Mouse (Mus musculus) neural tube, embryonic 13.5 days (tissue): ENCODE results near the gene Eral1. TPM values are rescaled to one million over a fixed set of nuclear protein-coding genes. Genes with fewer than 3 reads are reported as not detected.

Experiments
- ATAC-seq: fragments of 200-750 bp; cut with Nextera tagmentation; 2 replicates; pipeline ENCODE4 v1.8.0; 2017; ENCODE audit warnings: low read depth, mild to moderate bottlenecking, moderate TSS enrichment, moderate library complexity
- H3K27ac ChIP-seq: fragments of 300-500 bp; sonication (generic); replicated peaks from 2 replicates; pipeline ENCODE4 v1.5.1; 2015; ENCODE audit warnings: moderate library complexity, mild to moderate bottlenecking, inconsistent platforms
- H3K27me3 ChIP-seq: fragments of 300-500 bp; sonication (generic); 2 replicates; pipeline ENCODE4 v1.6.1; 2015; ENCODE audit warnings: mild to moderate bottlenecking, inconsistent platforms
- H3K36me3 ChIP-seq: fragments of 300-500 bp; sonication (generic); 2 replicates; pipeline ENCODE4 v1.6.1; 2015; ENCODE audit warnings: mild to moderate bottlenecking, inconsistent platforms
- H3K4me1 ChIP-seq: fragments of 300-500 bp; sonication (generic); replicated peaks from 2 replicates; pipeline ENCODE4 v1.6.1; 2015; ENCODE audit warnings: inconsistent platforms
- H3K4me2 ChIP-seq: fragments of 300-500 bp; sonication (generic); 2 replicates; pipeline ENCODE4 v1.6.1; 2015; ENCODE audit warnings: inconsistent platforms, mild to moderate bottlenecking, moderate library complexity
- H3K4me3 ChIP-seq: fragments of 300-500 bp; sonication (generic); 2 replicates; pipeline ENCODE4 v1.5.1; 2015; ENCODE audit warnings: mild to moderate bottlenecking, inconsistent platforms
- H3K9ac ChIP-seq: fragments of 300-500 bp; sonication (generic); 2 replicates; pipeline ENCODE4 v1.6.1; 2015; ENCODE audit warnings: moderate library complexity, mild to moderate bottlenecking, inconsistent platforms
- H3K9me3 ChIP-seq: fragments of 300-500 bp; sonication (generic); 2 replicates; pipeline ENCODE4 v1.6.1; 2016; ENCODE audit warnings: inconsistent platforms
- WGBS: fragments of 180-500 bp; shearing (Covaris S2); methylation state at CpG from one replicate; pipeline ENCODE4 v1.1.7; 2015; 5-methylcytosine and 5-hydroxymethylcytosine counted together
- microRNA counts: library from miRNA; unstranded; fragments of <30 nt; microRNA quantifications from one replicate; lab custom pipeline; 2016
- microRNA-seq: library from miRNA; unstranded; fragments of <30 nt; microRNA quantifications from one replicate; pipeline ENCODE4, GENCODE M21; 2016
- polyA plus RNA-seq: library from polyadenylated mRNA; unstranded; fragments of >200 nt; fragmentation: Nextera tagmentation; extraction: Ambion mirVana; gene quantifications from 2 replicates; pipeline ENCODE4 v1.2.1, GENCODE M21; 2015

Eral1 gene
- polyA plus RNA-seq, 1 experiment from 2014 or later = 29.8 TPM

GRCm38 (mm10) chr11:78031389-78031788 lies 48.8 kb downstream of the Eral1 start:
- Histone ChIP-seq H3K27ac (peak overlapping the region; percentile 93; the same call in 1 of the 2 replicates), H3K4me2 (peak overlapping the region; percentile 69), H3K36me3 (peaks cover 47% of the 10 kb centered on the region), H3K27me3 (no peaks in the 10 kb centered on the region), H3K4me3 (peak overlapping the region; percentile 59), H3K9ac (peak overlapping the region; percentile 82), H3K4me1 (peaks cover 34% of the 10 kb centered on the region), H3K9me3 (no peaks in the 10 kb centered on the region)
- WGBS = 45% methylated on average over 6 of the region's 6 CpGs
- ATAC-seq = no peak

DNA sequence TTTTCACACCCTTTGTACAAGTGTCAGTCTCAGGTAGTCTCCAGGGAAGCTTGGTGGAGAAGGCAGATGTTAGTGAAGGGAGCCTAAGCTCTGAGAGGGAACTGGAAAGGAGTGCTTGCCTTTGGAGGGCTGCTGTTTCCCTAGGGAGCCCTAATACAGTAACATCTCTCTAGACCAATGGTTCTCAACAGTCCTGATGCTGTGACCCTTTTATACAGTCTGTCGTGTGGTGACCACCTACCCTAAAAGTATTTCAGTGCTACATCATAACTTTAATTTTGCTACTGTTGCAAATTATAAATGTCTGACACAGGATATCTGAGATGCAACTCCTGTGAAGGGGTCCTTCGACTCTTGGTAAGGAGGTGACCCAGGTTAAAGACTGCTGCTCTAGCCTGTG lies 49.6 kb downstream of the Eral1 start:
- H3K4me3 ChIP-seq = no peak overlapping the region
- no peak for ATAC-seq
- H3K9me3 ChIP-seq = no peaks in the 10 kb centered on the region
- peaks cover 34% of the 10 kb centered on the region for H3K4me1 ChIP-seq
- no peaks in the 10 kb centered on the region for H3K27me3 ChIP-seq
- no peak overlapping the region for H3K9ac ChIP-seq
- H3K27ac ChIP-seq = no peak overlapping the region
- peaks cover 55% of the 10 kb centered on the region for H3K36me3 ChIP-seq
- WGBS = 70% methylated on average over 2 of the region's 2 CpGs
- no peak overlapping the region for H3K4me2 ChIP-seq

DNA sequence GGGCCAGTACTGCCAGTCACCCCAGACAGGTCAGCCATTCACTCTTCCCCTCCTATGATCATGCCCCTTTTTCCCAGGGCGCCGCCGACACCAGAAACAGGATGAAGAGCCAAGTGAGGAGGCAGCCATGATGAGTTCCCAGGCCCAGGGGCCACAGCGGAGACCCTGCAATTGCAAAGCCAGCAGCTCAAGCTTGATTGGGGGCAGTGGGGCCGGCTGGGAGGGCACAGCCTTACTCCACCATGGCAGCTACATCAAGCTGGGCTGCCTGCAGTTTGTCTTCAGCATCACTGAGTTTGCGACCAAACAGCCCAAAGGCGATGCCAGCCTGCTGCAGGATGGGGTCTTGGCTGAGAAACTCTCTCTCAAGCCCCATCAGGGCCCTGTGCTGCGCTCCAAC lies 50.9 kb downstream of the Eral1 start:
- no peak overlapping the region for H3K4me2 ChIP-seq
- H3K36me3 ChIP-seq = peaks cover 57% of the 10 kb centered on the region
- H3K27me3 ChIP-seq = no peaks in the 10 kb centered on the region
- WGBS = 81% methylated on average over 8 of the region's 8 CpGs
- ATAC-seq = no peak
- H3K4me1 ChIP-seq = peaks cover 31% of the 10 kb centered on the region
- no peaks in the 10 kb centered on the region for H3K9me3 ChIP-seq
- H3K9ac ChIP-seq = no peak overlapping the region
- no peak overlapping the region for H3K4me3 ChIP-seq
- H3K27ac ChIP-seq = no peak overlapping the region

- H3K4me3 ChIP-seq = no peak overlapping the region
- no peak for ATAC-seq
- H3K4me1 ChIP-seq = no peaks in the 10 kb centered on the region
- no peaks in the 10 kb centered on the region for H3K27me3 ChIP-seq
- no peak overlapping the region for H3K27ac ChIP-seq
- H3K36me3 ChIP-seq = peaks cover 90% of the 10 kb centered on the region
- no peak overlapping the region for H3K4me2 ChIP-seq
- 85% methylated on average over 8 of the region's 8 CpGs for WGBS
- H3K9ac ChIP-seq = no peak overlapping the region
- no peaks in the 10 kb centered on the region for H3K9me3 ChIP-seq
These were observed 56.6 kb downstream of the Eral1 start for GRCm38 (mm10) chr11:78023607-78024006.

MicroRNAs within 50 kb of the gene (microRNA counts, 519-probe panel; counts per million panel counts)
- microRNA mmu-miR-144 (lab: Ali Mortazavi, UCI) = 3,582 counts per million, percentile 50 among the panel's probes with 10 or more counts
- 3,063 counts per million, percentile 35 among the panel's probes with 10 or more counts for microRNA mmu-miR-451 (lab: Ali Mortazavi, UCI)

Small RNA genes within 50 kb of the gene (microRNA-seq; reads per million reads assigned to microRNA genes)
- gene Mir144 (18.4 reads per million, percentile 34 among the genes with 10 or more reads in this experiment), gene Mir451a (not detected), gene Mir451b (not detected)

Other genes starting within 250 kb of the Eral1 start
- 4.1 and 6.1 TPM in 2 replicates for gene Pipox, start 186.3 kb downstream of the Eral1 start, polyA plus RNA-seq
- 95.2 and 104 TPM in 2 replicates for gene Sez6, start 149.6 kb downstream of the Eral1 start, polyA plus RNA-seq
- 15.6 and 19.8 TPM in 2 replicates for gene Phf12, start 97.6 kb downstream of the Eral1 start, polyA plus RNA-seq
- gene Dhrs13, start 48.1 kb downstream of the Eral1 start, polyA plus RNA-seq = 32.7 and 40.0 TPM in 2 replicates
- gene Flot2, start 42.5 kb downstream of the Eral1 start, polyA plus RNA-seq = 98.0 and 104 TPM in 2 replicates
- gene Fam222b, start 14.3 kb upstream of the Eral1 start, polyA plus RNA-seq = 27.3 and 28.8 TPM in 2 replicates
- gene Traf4, start 85.2 kb upstream of the Eral1 start, polyA plus RNA-seq = 128 and 131 TPM in 2 replicates
- 8.2 and 8.3 TPM in 2 replicates for gene Nek8, start 96.3 kb upstream of the Eral1 start, polyA plus RNA-seq
- gene Tlcd1, start 96.3 kb upstream of the Eral1 start, polyA plus RNA-seq = 10.2 and 11.1 TPM in 2 replicates
- gene Rpl23a, start 103.2 kb upstream of the Eral1 start, polyA plus RNA-seq = 930 and 991 TPM in 2 replicates
- 58.8 and 60.3 TPM in 2 replicates for gene Rab34, start 108.0 kb upstream of the Eral1 start, polyA plus RNA-seq
- 1.7 and 2.3 TPM in 2 replicates for gene Proca1, start 113.0 kb upstream of the Eral1 start, polyA plus RNA-seq
- gene Sdf2, start 165.4 kb upstream of the Eral1 start, polyA plus RNA-seq = 89.9 and 90.1 TPM in 2 replicates
- 28.2 and 29.5 TPM in 2 replicates for gene Supt6, start 165.6 kb upstream of the Eral1 start, polyA plus RNA-seq
- gene 2610507B11Rik, start 181.4 kb upstream of the Eral1 start, polyA plus RNA-seq = 57.9 and 64.2 TPM in 2 replicates
- 0.19 and 0.25 TPM in 2 replicates for gene BC030499, start 210.5 kb upstream of the Eral1 start, polyA plus RNA-seq
- gene Spag5, start 221.1 kb upstream of the Eral1 start, polyA plus RNA-seq = 7.0 and 8.2 TPM in 2 replicates
- 143 and 149 TPM in 2 replicates for gene Aldoc, start 242.6 kb upstream of the Eral1 start, polyA plus RNA-seq
- gene Pigs, start 248.0 kb upstream of the Eral1 start, polyA plus RNA-seq = 79.6 and 79.7 TPM in 2 replicates